Mouse (Mus musculus) E14TG2a.4 (cell line): ENCODE measurements at regions not wholly inside any gene's neighbourhood (a gene's known extent, or its start where the extent isn't known, plus 50 kb on each side); places are given as distances from the start of the nearest gene placed in this dataset.

Source experiments
- CTCF ChIP-seq: conservative IDR thresholded peaks from 2 replicates; pipeline ENCODE4 v1.5.1; 2014; ENCODE audit warnings: low read length
- NANOG ChIP-seq: IDR thresholded peaks from 2 replicates; pipeline ENCODE4 v1.6.1; 2014; ENCODE audit warnings: borderline replicate concordance, low read length, mixed read lengths

- TF ChIP-seq CTCF (no peak), NANOG (no peak)
Observed at GRCm38 (mm10) chr5:118405421-118405820, 155.1 kb upstream of the Med13l start.
